Mouse (Mus musculus) inflammation-experienced regulatory T-cells, adult 6 months (primary cell): Measurements from ENCODE around the gene Proser2. TPM values are rescaled to one million over a fixed set of nuclear protein-coding genes. Genes with fewer than 3 reads are reported as not detected.
"Not testable (repeated sequence)": the region's sequence is repeated elsewhere in the genome, so short reads cannot be mapped to it uniquely, and the experiment has no call there.

Source experiments
- ATAC-seq: one replicate; pipeline ENCODE4 v1.8.0; 2017
- polyA plus RNA-seq, 3 experiments: library from polyadenylated mRNA; unstranded; fragments of 100-300 nt; shearing (Covaris generic); gene quantifications; one replicate each; pipeline ENCODE4 v1.2.1; 2017

Gene Proser2
- polyA plus RNA-seq, 3 experiments from 2014 or later, result 0.23 TPM; not detected in 2

- ATAC-seq, result no peak
Observed at GRCm38 (mm10) chr2:6128136-6128805, 1.7 kb downstream of the Proser2 start.

- ATAC-seq, result no peak
Observed at GRCm38 (mm10) chr2:6123046-6123445, 7.0 kb downstream of the Proser2 start.

DNA sequence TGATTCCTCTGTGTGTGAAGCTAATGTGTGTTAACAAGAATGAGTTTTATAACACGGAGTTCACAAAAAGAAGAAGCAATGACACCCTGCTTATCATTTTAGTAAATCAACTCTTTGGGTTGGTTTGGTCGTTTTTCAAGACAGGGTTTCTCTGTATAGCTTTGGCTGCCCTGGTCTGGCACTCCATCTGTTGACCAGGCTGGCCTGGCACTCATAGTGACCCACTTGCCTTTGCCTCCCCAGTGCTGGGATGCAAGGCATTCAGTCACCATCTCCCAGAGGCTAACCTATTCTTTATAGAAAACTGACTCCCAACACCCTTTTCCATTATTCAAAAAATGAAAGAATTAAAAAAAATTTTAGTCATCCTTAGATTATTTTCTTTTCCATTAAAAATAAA, 8.9 kb downstream of the Proser2 start:
- no peak for ATAC-seq

- ATAC-seq, result no peak
Observed at GRCm38 (mm10) chr2:6118246-6118645, 11.8 kb downstream of the Proser2 start.

GRCm38 (mm10) chr2:6113792-6114191, 16.2 kb downstream of the Proser2 start:
- no peak for ATAC-seq

- ATAC-seq, result no peak
Observed at GRCm38 (mm10) chr2:6112619-6113018, 17.4 kb downstream of the Proser2 start.

DNA sequence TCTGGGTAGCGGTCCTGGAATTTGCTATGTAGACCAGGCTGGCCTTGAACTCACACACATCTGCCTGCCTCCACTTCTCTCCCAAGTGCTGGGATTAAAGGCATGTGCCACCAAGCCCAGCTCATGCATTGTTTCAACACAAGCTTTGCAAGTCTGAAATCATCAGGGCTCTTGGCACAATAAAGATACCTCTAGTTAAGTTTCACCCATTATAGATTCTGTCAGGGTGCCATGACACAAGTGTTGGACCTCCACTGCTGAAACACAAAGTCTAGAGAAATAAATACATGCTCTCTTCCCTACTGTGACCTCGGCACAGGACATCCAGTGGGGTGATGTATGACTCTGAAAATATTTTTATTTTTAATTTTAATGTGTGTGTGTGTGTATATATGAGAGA, 24.6 kb downstream of the Proser2 start:
- ATAC-seq, result no peak

DNA sequence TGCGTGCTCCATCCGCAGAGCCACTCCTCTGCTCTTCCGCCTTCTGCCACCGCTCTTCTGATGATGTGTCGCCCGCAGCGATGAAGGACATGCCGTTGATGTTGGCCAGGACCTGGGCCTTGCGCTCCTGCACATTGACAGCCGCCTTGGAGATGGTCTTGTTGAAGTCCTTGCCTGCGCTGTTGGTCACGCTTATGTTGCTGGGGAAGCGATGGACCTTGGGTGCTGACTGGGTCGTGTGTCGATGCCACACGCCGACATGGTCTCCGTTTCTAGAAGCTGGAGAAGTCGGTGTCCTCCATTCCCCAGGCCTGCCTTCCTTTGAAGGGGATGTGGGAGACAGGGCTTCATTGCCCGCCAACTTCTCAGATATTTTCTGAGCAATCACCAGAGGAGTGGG, 29.3 kb downstream of the Proser2 start:
- no peak for ATAC-seq

GRCm38 (mm10) chr2:6100027-6100749, 29.8 kb downstream of the Proser2 start:
- no peak for ATAC-seq

GRCm38 (mm10) chr2:6099443-6099842, 30.6 kb downstream of the Proser2 start:
- no peak for ATAC-seq

GRCm38 (mm10) chr2:6098924-6099323, 31.1 kb downstream of the Proser2 start:
- no peak for ATAC-seq

DNA sequence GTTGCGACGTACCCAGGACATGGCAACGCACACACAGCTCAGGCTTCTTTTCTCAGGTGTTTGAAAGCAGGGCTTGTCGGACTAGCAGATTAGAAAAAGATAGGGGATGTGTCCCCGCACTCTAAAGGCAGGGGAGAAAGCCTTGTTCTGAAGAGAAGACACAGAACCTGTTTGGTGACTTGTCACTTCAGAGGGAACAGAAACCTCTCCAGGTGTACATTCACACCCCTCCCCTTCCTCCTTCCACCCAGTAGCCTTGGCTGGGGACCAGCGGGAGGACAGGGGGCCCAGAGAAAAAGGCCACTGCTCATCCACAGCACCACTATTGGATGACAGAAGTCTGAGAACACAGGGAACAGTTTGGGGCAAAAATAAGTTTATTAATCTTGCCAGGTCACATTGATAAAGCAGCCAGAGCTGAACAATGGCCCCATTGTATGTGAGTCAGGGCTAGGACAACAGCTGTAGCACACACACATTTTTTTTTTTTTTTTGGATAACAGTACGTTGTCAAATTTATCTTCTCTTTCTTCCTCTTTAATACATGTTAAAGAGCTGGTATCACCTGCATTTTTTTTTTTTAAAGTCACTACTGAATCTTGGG, 32.8 kb downstream of the Proser2 start:
- no peak for ATAC-seq

GRCm38 (mm10) chr2:6089941-6090340, 40.1 kb downstream of the Proser2 start:
- ATAC-seq, result not testable (repeated sequence)

DNA sequence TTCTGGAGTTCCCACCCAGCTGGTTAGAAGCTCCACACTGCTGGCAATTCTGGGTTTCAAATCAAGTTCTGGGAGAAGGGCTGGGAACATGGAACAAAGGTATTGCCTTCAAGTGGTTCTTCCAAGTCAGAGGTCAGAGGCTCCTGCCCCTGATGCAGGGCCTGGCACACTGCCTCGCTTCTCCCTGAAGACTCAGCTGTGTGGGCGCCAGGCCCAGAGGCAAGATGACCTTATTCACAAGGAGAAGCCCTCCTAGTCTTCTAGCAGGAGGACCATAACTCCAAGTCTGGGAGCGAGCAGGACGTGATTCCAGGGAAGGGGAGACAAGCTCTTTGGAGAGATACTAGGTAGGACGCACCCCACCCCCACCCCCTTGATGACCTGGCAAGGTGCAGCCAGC, 42.9 kb downstream of the Proser2 start:
- no peak for ATAC-seq

DNA sequence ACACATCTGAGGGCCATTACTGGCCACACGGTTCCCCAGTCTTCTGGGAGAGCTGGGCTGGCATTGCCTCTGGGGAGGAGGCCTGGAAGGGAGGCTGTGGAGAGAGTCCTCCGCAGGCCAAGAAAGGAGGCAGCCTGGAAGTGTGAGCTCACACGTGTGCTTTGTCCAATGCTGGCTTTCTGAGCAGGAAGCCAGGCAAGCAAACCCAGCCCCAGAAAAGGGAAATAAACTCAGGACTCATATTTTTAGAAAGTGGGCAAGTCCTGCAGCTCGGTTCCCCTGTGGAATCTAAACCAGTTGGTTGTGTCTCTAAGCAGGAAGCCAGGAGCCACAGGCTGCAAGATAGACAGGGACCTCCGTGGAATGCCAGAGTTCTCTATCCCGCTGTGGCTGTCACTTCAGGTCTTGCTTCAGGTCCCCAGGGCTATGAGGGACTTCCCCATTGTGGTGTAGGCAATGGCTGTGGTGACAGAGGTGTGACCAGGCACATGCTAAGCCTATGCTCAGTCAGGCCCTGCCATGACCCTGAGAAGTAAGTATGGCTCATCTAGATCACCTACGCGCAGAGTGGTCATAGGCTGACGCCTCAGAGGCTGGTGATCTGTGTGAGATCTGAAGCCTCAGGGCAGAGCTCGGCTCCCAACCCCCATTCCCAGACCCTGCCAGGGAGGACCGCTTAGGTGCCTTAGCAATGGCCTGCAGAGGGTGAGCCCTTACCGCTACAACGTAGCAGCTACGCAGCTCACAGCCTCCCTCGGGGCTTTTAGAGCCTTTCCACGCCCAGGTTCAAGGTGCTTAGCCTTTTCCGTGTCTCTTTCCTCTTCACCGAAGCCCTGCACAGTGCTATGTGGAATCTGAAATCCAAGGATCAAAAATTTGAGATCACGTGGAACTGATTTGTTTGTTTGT, 44.1 kb downstream of the Proser2 start:
- no peak for ATAC-seq

DNA sequence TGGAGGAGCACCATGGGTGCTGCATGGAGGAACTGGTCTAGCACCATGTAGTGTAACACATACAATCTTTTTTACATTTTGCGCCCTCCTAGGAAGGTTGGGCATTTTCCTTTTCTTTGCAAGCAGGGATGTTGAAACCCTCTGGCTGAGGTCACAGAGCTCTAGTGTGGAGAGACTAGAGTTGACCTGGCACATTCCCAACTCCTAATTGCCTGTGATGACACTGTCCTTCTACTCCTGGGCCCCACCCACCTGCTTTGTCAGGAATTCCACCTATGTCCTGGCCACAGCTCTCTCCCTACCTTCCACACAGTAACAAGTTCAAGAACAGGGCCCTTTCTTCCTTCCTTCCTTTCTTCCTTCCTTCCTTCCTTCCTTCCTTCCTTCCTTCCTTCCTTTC, 46.3 kb downstream of the Proser2 start:
- ATAC-seq, result no peak

DNA sequence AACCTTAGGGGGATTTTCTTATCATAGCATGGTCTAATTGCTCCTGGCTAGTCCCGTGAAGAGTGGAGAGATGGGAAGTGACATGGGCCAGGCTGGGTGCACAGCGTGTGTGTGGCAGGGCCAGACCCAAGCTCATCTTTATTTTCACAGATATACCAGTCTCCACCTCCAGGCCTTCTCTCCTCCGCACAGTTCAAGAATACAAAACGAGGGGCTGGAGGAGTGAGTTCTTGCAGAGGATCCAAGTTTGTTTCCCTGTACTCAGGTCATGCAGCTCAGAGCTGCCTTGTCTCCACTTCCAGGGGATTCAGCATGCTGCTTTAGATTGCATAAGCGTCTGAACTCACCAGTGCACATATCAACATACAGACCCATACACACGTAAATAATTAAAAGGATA, 47.4 kb downstream of the Proser2 start:
- no peak for ATAC-seq

- no peak for ATAC-seq
Observed at GRCm38 (mm10) chr2:6081108-6081507, 48.9 kb downstream of the Proser2 start.

- ATAC-seq, result no peak
Observed at GRCm38 (mm10) chr2:6080037-6080436, 50.0 kb downstream of the Proser2 start.

- no peak for ATAC-seq
Observed at GRCm38 (mm10) chr2:6075530-6075896, 54.5 kb downstream of the Proser2 start.

DNA sequence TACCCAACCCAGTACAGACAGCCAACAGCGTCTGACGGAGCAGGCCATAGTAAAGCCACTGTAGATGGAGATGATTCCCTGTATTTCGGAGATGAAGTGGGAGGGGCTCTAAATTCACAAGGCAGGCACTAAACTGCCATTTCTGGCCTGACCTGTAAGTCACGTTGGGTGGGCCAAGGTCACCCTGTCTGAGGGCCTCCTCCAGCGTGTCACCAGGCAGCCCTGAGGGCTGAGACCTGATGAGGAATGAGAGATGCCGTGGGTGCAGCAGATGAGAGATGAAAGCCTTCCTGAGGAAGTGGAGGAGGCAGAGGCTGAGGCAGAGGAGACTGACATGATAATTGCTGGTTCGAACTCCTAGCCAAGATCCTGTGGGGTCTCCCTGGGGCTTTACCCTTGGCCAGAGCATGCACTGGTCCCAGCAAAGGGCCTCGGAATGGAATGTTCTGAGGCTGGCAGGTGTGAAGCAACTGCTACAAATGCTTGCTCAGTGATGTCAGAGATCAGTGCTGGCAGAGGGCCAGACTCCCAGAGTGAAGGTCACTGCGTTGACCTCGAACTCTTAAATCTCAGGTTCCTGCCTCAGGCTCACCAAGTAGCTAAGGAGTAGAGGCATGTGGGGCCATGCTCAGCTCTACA, 55.0 kb downstream of the Proser2 start:
- no peak for ATAC-seq

- no peak for ATAC-seq
Observed at GRCm38 (mm10) chr2:6072685-6073260, 57.2 kb downstream of the Proser2 start.
